Mouse (Mus musculus): Measurements from ENCODE around the gene Zfp239.

Gene Zfp239

DNA sequence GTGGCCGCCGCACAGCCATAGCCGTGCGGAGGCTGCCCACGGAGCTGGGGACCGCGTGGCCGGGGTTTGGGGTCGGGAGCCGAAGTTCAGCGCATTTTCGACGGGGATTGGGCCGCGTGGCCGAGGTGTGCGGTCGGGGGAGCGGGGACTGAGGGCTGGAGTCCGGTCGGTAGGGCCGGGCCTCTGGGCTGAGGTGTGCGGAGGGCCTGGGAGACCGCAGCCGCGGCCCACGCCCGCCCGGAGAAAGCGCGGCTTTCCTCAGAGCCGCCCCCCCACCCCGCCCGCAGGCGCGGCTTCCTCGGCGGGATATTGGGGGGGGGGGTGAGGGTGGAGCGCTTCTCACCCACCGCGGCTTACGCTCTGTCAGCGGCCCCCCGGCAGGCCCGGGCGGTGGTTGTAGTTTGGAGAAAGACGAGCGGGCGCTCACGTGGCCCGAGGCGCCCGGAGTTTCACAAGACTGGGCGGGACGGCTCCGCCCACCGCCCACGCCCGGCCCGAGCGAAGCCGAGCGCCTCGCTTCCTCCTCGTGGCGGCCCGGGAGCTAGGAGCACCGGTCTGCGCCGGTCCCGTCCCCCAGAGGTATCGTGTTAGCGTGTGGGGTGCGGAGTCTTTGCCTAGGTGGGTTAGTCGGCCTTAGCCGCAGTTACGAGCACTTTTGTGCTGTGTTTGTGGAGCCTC lies 45.5 kb downstream of the Zfp239 start:
- DNase-seq (ENCODE audit: low spot score in 2 of 2), result peak; percentile 80 to 81

DNA sequence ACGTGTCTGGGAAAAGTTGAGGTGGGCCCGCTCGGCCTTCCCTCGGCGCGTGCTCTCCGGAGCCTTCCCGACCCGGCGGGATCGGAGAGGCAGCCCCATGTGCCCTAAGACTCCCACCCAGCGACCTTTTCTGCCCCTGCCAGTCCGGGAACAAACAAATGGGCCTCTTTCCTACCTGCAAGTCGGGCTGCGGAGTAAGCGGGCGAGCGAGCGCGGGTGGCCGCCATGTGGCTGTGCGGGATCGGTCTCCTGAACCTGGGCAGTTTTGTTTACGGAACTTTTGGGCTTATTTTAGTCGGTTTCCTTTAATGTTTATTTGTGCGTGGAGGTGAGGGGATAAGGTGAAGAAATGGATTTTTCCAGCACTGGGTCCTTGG lies 46.1 kb downstream of the Zfp239 start:
- DNase-seq (ENCODE audit: low spot score in 2 of 2), result peak in 1 of 2 experiments; percentile 48

DNA sequence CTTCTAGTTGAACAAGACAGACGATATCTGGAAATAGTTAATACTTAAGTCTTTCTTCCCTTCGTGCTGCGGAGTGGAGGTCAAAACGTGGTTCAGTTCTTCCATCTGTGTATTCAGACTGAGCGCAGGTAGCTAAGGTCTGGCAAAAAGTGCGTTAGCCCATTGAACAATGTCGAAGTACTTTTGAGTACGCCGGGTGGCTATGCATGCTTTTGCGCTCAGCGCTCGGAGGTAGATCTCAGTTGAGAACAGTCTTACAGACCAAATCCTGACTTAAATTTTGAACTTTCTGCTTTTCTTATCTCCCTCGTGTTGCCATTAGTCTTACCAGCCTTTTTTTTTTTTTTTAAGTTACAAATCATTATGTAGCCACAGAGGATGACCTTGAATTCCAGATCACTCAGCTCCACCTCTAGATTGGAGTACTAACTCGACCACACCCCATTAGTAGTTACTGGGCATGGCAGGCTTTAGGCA lies 46.6 kb downstream of the Zfp239 start:
- no peak for DNase-seq (ENCODE audit: low spot score in 2 of 2)

- DNase-seq (ENCODE audit: low spot score in 2 of 2), result no peak
Measured at GRCm38 (mm10) chr6:117910120-117910661, 48.3 kb downstream of the Zfp239 start.

DNA sequence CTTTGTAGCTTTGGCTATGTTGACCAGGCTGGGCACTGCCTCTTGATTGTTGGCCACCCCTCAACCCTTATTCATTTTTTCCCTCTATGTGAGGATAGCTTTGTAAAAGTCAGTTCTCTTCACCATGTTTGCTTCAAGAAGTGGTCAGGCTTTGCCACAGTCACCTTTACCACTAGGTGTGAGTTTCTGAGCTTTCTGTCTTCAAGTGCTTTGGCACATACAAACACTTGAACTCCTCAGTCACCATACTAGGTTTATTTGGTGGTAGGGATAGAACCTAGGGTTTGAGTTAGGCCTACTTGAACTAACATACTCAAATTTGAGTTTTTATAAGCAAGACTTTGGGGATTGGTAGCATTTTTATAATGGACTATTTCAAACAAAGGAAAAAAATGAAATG lies 52.6 kb downstream of the Zfp239 start:
- no peak for DNase-seq (ENCODE audit: low spot score in 2 of 2)

GRCm38 (mm10) chr6:117916205-117916736 lies 54.4 kb downstream of the Zfp239 start:
- DNase-seq (ENCODE audit: low spot score in 2 of 2), result no peak

DNA sequence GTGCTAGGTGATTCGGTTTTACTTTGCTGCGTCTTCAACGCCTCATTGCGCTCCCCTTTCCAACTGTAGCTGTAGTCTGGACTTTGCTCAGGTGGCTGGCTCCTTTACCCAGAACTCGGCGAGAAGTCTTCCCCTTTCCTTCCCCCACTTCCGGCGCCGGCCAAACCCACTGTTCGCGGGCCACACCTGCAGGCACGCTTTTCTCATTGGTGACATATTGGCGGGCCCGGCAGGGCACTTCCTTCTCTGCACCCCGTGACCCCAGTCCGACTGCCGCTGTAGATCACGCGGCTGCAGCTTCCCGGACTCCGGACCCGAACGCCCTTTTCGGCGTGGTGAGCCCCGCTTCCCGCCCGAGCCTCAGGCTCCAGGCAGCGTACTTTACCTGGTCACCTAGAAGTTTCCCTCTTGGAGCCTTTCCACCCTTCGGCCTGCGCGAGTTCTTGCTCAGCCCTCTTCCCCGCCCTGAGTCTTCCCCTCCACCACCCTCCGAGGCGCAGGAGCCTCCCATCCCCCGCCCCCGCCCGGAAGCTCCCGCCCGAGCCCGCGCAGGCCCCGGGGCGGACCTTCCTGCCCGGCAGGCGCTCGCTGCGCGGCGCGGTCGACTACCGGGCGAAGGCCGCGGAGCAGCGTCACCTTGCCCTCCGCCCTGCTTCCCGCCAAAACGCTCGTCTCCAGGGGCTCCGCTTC lies 55.0 kb downstream of the Zfp239 start:
- DNase-seq (ENCODE audit: low spot score in 2 of 2), result peak; percentile 55 to 58

GRCm38 (mm10) chr6:117917576-117917975 lies 55.7 kb downstream of the Zfp239 start:
- peak; percentile 57 to 59 for DNase-seq (ENCODE audit: low spot score in 2 of 2)

GRCm38 (mm10) chr6:117918043-117918442 lies 56.1 kb downstream of the Zfp239 start:
- DNase-seq (ENCODE audit: low spot score in 2 of 2), result no peak

GRCm38 (mm10) chr6:117920659-117921640 lies 59.0 kb downstream of the Zfp239 start:
- DNase-seq (ENCODE audit: low spot score in 2 of 2), result no peak

- DNase-seq (ENCODE audit: low spot score in 2 of 2), result no peak
Measured at GRCm38 (mm10) chr6:117922041-117922440, 60.1 kb downstream of the Zfp239 start.
